Comparison of ENCODE assay signal across 8 mouse cellular contexts in genomic region chr15:96948471-96948870, GRCm38 (mm10).
DNase-seq lines count a peak whose midpoint lies in the region; ATAC-seq and TF ChIP-seq lines count a peak whose summit lies in the region.

No protein-coding gene starts in this region.

- no peak overlapping the region for H3K27ac ChIP-seq in intestine, embryonic 16.5 days (ENCODE audit: low read length)
- H3K27ac ChIP-seq in intestine, embryonic 15.5 days, result no peak overlapping the region
- H3K27ac ChIP-seq in heart, postnatal 0 days (ENCODE audit: low read depth), result no peak overlapping the region
- H3K27ac ChIP-seq in liver, embryonic 15.5 days (replicated peaks), result no peak overlapping the region
- H3K27ac ChIP-seq in stomach, embryonic 15.5 days, result no peak overlapping the region

- TF ChIP-seq CTCF in heart, postnatal 0 days (IDR thresholded peaks at IDR 0.05; ENCODE audit: low read depth), result peak; percentile 54

- no peaks in the 10 kb centered on the region for H3K4me1 ChIP-seq in intestine, embryonic 16.5 days (ENCODE audit: control insufficient read depth, insufficient read depth, low read length)
- H3K4me1 ChIP-seq in intestine, embryonic 15.5 days (replicated peaks), result no peaks in the 10 kb centered on the region; the same call in 1 of the 2 replicates
- no peaks in the 10 kb centered on the region for H3K4me1 ChIP-seq in heart, postnatal 0 days (ENCODE audit: control insufficient read depth, insufficient read depth)
- peaks cover 5% of the 10 kb centered on the region; the same call in 1 of the 2 replicates for H3K4me1 ChIP-seq in liver, embryonic 15.5 days (replicated peaks)
- H3K4me1 ChIP-seq in stomach, embryonic 15.5 days, result no peaks in the 10 kb centered on the region

- H3K27me3 ChIP-seq in intestine, embryonic 16.5 days (replicated peaks; ENCODE audit: control insufficient read depth, insufficient read depth, low read length), result no peaks in the 10 kb centered on the region
- H3K27me3 ChIP-seq in intestine, embryonic 15.5 days (replicated peaks), result no peaks in the 10 kb centered on the region
- H3K27me3 ChIP-seq in heart, postnatal 0 days (ENCODE audit: control insufficient read depth, insufficient read depth, low read length), result no peaks in the 10 kb centered on the region
- H3K27me3 ChIP-seq in liver, embryonic 15.5 days, result no peaks in the 10 kb centered on the region
- no peaks in the 10 kb centered on the region for H3K27me3 ChIP-seq in stomach, embryonic 15.5 days (replicated peaks)

- peak; percentile 54 for DNase-seq in adrenal gland, postnatal 10 days
- DNase-seq in heart, postnatal 0 days (ENCODE audit: low spot score), result no peak
- no peak for DNase-seq in right cerebral cortex, postnatal 14 days

- H3K9me3 ChIP-seq in intestine, embryonic 16.5 days (ENCODE audit: control insufficient read depth, low read length), result no peaks in the 10 kb centered on the region
- no peaks in the 10 kb centered on the region for H3K9me3 ChIP-seq in intestine, embryonic 15.5 days
- no peaks in the 10 kb centered on the region for H3K9me3 ChIP-seq in heart, postnatal 0 days (replicated peaks; ENCODE audit: control insufficient read depth, low read length)
- H3K9me3 ChIP-seq in liver, embryonic 15.5 days (replicated peaks), result no peaks in the 10 kb centered on the region
- no peaks in the 10 kb centered on the region for H3K9me3 ChIP-seq in stomach, embryonic 15.5 days

- 68% methylated on average over 6 of the region's 6 CpGs for WGBS in intestine, embryonic 16.5 days
- WGBS in intestine, embryonic 15.5 days, result 61% methylated on average over 6 of the region's 6 CpGs
- 64% methylated on average over 6 of the region's 6 CpGs for WGBS in heart, postnatal 0 days
- 49% methylated on average over 6 of the region's 6 CpGs for WGBS in liver, embryonic 15.5 days (ENCODE audit: insufficient replicate concordance)
- WGBS in stomach, embryonic 15.5 days, result 68% methylated on average over 6 of the region's 6 CpGs

- no peak overlapping the region for H3K9ac ChIP-seq in intestine, embryonic 16.5 days (ENCODE audit: low read depth, low read length)
- no peak overlapping the region for H3K9ac ChIP-seq in intestine, embryonic 15.5 days
- no peak overlapping the region for H3K9ac ChIP-seq in heart, postnatal 0 days (replicated peaks; ENCODE audit: low read depth, low read length)
- H3K9ac ChIP-seq in liver, embryonic 15.5 days, result no peak overlapping the region
- H3K9ac ChIP-seq in stomach, embryonic 15.5 days, result no peak overlapping the region

- no peaks in the 10 kb centered on the region for H3K36me3 ChIP-seq in intestine, embryonic 16.5 days (ENCODE audit: control insufficient read depth, insufficient read depth, low read length)
- no peaks in the 10 kb centered on the region for H3K36me3 ChIP-seq in intestine, embryonic 15.5 days
- H3K36me3 ChIP-seq in heart, postnatal 0 days (replicated peaks; ENCODE audit: control insufficient read depth, insufficient read depth, low read length), result no peaks in the 10 kb centered on the region
- H3K36me3 ChIP-seq in liver, embryonic 15.5 days (replicated peaks), result no peaks in the 10 kb centered on the region
- no peaks in the 10 kb centered on the region for H3K36me3 ChIP-seq in stomach, embryonic 15.5 days

- TF ChIP-seq EP300 in heart, postnatal 0 days (IDR thresholded peaks at IDR 0.05; ENCODE audit: low read depth), result no peak

- H3K4me2 ChIP-seq in intestine, embryonic 16.5 days (ENCODE audit: low read depth, low read length), result no peak overlapping the region
- H3K4me2 ChIP-seq in intestine, embryonic 15.5 days (replicated peaks), result no peak overlapping the region
- no peak overlapping the region for H3K4me2 ChIP-seq in heart, postnatal 0 days (ENCODE audit: low read depth, low read length)
- no peak overlapping the region for H3K4me2 ChIP-seq in liver, embryonic 15.5 days
- no peak overlapping the region for H3K4me2 ChIP-seq in stomach, embryonic 15.5 days

- H3K4me3 ChIP-seq in intestine, embryonic 16.5 days (ENCODE audit: low read length), result no peak overlapping the region
- no peak overlapping the region for H3K4me3 ChIP-seq in intestine, embryonic 15.5 days (replicated peaks)
- H3K4me3 ChIP-seq in heart, postnatal 0 days (ENCODE audit: low read depth, low read length), result no peak overlapping the region
- no peak overlapping the region for H3K4me3 ChIP-seq in liver, embryonic 15.5 days (replicated peaks)
- no peak overlapping the region for H3K4me3 ChIP-seq in stomach, embryonic 15.5 days (replicated peaks)

- peak; percentile 64 for ATAC-seq in intestine, embryonic 16.5 days
- no peak for ATAC-seq in intestine, embryonic 15.5 days
- peak; percentile 36; the same call in 1 of the 2 replicates for ATAC-seq in heart, postnatal 0 days (ENCODE audit: insufficient read depth, low read depth)
- ATAC-seq in liver, embryonic 15.5 days (ENCODE audit: insufficient read depth), result peak; percentile 22; the same call in 1 of the 2 replicates
- peak; percentile 43; the same call in 1 of the 2 replicates for ATAC-seq in stomach, embryonic 15.5 days (ENCODE audit: insufficient read depth, low FRiP score, low read depth)
- ATAC-seq in inflammation-experienced regulatory T-cells, adult 6 months, result no peak

Comparison
In these comparisons a context has a peak if more than half of its experiments do, and no peak if none do; other contexts are left out.
1. ATAC-seq: peak in intestine, embryonic 16.5 days (single experiment), heart, postnatal 0 days (single experiment), liver, embryonic 15.5 days (single experiment) and stomach, embryonic 15.5 days (single experiment); none in intestine, embryonic 15.5 days (single experiment) and inflammation-experienced regulatory T-cells, adult 6 months (single experiment).